Mouse (Mus musculus): ENCODE measurements around the gene Htt. TPM values are rescaled to one million over a fixed set of nuclear protein-coding genes. Genes with fewer than 3 reads are reported as not detected.
A peak's percentile ranks its signal among the peaks of the same experiment; 100 is the strongest.

Htt gene
- total and polyA plus RNA-seq, 2 experiments from 2014 or later = 2.5 to 16.1 TPM

- Histone ChIP-seq H3K27me3 (ENCODE audit: control insufficient read depth, insufficient read depth, low read length) (no peaks in the 10 kb centered on the region), H3K4me1 (ENCODE audit: control insufficient read depth, insufficient read depth) (peaks cover 7% of the 10 kb centered on the region), H3K4me3 (ENCODE audit: low read depth, low read length) (no peak overlapping the region), H3K27ac (ENCODE audit: low read depth) (no peak overlapping the region), H3K36me3 (replicated peaks; ENCODE audit: control insufficient read depth, insufficient read depth, low read length) (no peaks in the 10 kb centered on the region), H3K9ac (replicated peaks; ENCODE audit: low read depth, low read length) (no peak overlapping the region), H3K4me2 (ENCODE audit: low read depth, low read length) (no peak overlapping the region), H3K9me3 (replicated peaks; ENCODE audit: control insufficient read depth, low read length) (no peaks in the 10 kb centered on the region)
- DNase-seq (ENCODE audit: low spot score) = no peak
- TF ChIP-seq CTCF (IDR thresholded peaks at IDR 0.05; ENCODE audit: low read depth) (no peak), EP300 (IDR thresholded peaks at IDR 0.05; ENCODE audit: low read depth) (no peak)
- no peak for ATAC-seq (ENCODE audit: insufficient read depth, low read depth)
- WGBS = 64% methylated on average over 1 of the region's 1 CpGs
Observed at GRCm38 (mm10) chr5:34758762-34759161, 2.8 kb upstream of the Htt start.

- DNase-seq (ENCODE audit: low spot score) = no peak
- H3K4me3 ChIP-seq (ENCODE audit: low read depth, low read length) = peak overlapping the region; percentile 81
- 1% methylated on average over 19 of the region's 19 CpGs for WGBS
- peak overlapping the region; percentile 90 for H3K27ac ChIP-seq (ENCODE audit: low read depth)
- H3K9me3 ChIP-seq (replicated peaks; ENCODE audit: control insufficient read depth, low read length) = no peaks in the 10 kb centered on the region
- H3K27me3 ChIP-seq (ENCODE audit: control insufficient read depth, insufficient read depth, low read length) = no peaks in the 10 kb centered on the region
- peak; percentile 15 for ATAC-seq (ENCODE audit: insufficient read depth, low read depth)
- peak overlapping the region; percentile 73 for H3K9ac ChIP-seq (replicated peaks; ENCODE audit: low read depth, low read length)
- H3K36me3 ChIP-seq (replicated peaks; ENCODE audit: control insufficient read depth, insufficient read depth, low read length) = no peaks in the 10 kb centered on the region
- peak overlapping the region; percentile 82 for H3K4me2 ChIP-seq (ENCODE audit: low read depth, low read length)
- peaks cover 7% of the 10 kb centered on the region for H3K4me1 ChIP-seq (ENCODE audit: control insufficient read depth, insufficient read depth)
- TF ChIP-seq EP300 (IDR thresholded peaks at IDR 0.05; ENCODE audit: low read depth) (no peak), CTCF (IDR thresholded peaks at IDR 0.05; ENCODE audit: low read depth) (no peak)
Observed at GRCm38 (mm10) chr5:34760850-34761508, 561 bp upstream of the Htt start.

GRCm38 (mm10) chr5:34761934-34762611, 533 bp downstream of the Htt start:
- peak overlapping the region; percentile 81 for H3K4me3 ChIP-seq (ENCODE audit: low read depth, low read length)
- peak overlapping the region; percentile 73 for H3K9ac ChIP-seq (replicated peaks; ENCODE audit: low read depth, low read length)
- 0% methylated on average over 40 of the region's 54 CpGs for WGBS
- H3K4me1 ChIP-seq (ENCODE audit: control insufficient read depth, insufficient read depth) = peaks cover 7% of the 10 kb centered on the region
- no peaks in the 10 kb centered on the region for H3K27me3 ChIP-seq (ENCODE audit: control insufficient read depth, insufficient read depth, low read length)
- peak overlapping the region; percentile 90 for H3K27ac ChIP-seq (ENCODE audit: low read depth)
- TF ChIP-seq CTCF (IDR thresholded peaks at IDR 0.05; ENCODE audit: low read depth) = no peak
- TF ChIP-seq EP300 (IDR thresholded peaks at IDR 0.05; ENCODE audit: low read depth) = no peak
- ATAC-seq (ENCODE audit: insufficient read depth, low read depth) = peak; percentile 36
- DNase-seq (ENCODE audit: low spot score) = peak; percentile 66
- H3K9me3 ChIP-seq (replicated peaks; ENCODE audit: control insufficient read depth, low read length) = no peaks in the 10 kb centered on the region
- peak overlapping the region; percentile 82 for H3K4me2 ChIP-seq (ENCODE audit: low read depth, low read length)
- no peaks in the 10 kb centered on the region for H3K36me3 ChIP-seq (replicated peaks; ENCODE audit: control insufficient read depth, insufficient read depth, low read length)

DNA sequence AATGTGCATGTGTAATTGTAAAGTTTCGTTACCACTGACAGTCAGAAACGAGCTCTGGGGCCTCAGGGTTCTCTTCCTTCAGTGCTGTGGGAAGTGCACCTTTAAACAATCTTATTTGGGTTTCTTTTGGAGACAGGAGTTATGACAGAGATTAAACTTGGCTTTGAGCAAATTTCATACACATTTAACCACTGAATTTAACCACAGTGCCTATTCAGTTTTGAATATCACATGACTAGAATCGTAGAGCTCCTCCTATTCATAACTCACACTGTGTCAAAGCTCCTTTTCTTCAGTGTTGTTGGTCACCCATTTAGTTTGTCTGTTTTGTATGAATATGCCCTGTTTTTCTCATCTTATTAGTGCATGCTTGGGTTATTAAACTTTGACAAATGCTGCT, 10.3 kb downstream of the Htt start:
- H3K4me3 ChIP-seq (ENCODE audit: low read depth, low read length) = no peak overlapping the region
- no peak overlapping the region for H3K9ac ChIP-seq (replicated peaks; ENCODE audit: low read depth, low read length)
- no peaks in the 10 kb centered on the region for H3K4me1 ChIP-seq (ENCODE audit: control insufficient read depth, insufficient read depth)
- H3K27me3 ChIP-seq (ENCODE audit: control insufficient read depth, insufficient read depth, low read length) = no peaks in the 10 kb centered on the region
- no peaks in the 10 kb centered on the region for H3K36me3 ChIP-seq (replicated peaks; ENCODE audit: control insufficient read depth, insufficient read depth, low read length)
- ATAC-seq (ENCODE audit: insufficient read depth, low read depth) = no peak
- TF ChIP-seq CTCF (IDR thresholded peaks at IDR 0.05; ENCODE audit: low read depth) (no peak), EP300 (IDR thresholded peaks at IDR 0.05; ENCODE audit: low read depth) (no peak)
- H3K9me3 ChIP-seq (replicated peaks; ENCODE audit: control insufficient read depth, low read length) = no peaks in the 10 kb centered on the region
- no peak overlapping the region for H3K4me2 ChIP-seq (ENCODE audit: low read depth, low read length)
- WGBS = 92% methylated on average over 3 of the region's 3 CpGs
- H3K27ac ChIP-seq (ENCODE audit: low read depth) = no peak overlapping the region
- DNase-seq (ENCODE audit: low spot score) = no peak

GRCm38 (mm10) chr5:34772696-34773245, 11.2 kb downstream of the Htt start:
- H3K9ac ChIP-seq (replicated peaks; ENCODE audit: low read depth, low read length) = no peak overlapping the region
- WGBS = 80% methylated on average over 4 of the region's 4 CpGs
- ATAC-seq (ENCODE audit: insufficient read depth, low read depth) = no peak
- no peak overlapping the region for H3K4me2 ChIP-seq (ENCODE audit: low read depth, low read length)
- H3K4me3 ChIP-seq (ENCODE audit: low read depth, low read length) = no peak overlapping the region
- no peaks in the 10 kb centered on the region for H3K4me1 ChIP-seq (ENCODE audit: control insufficient read depth, insufficient read depth)
- H3K27me3 ChIP-seq (ENCODE audit: control insufficient read depth, insufficient read depth, low read length) = no peaks in the 10 kb centered on the region
- H3K36me3 ChIP-seq (replicated peaks; ENCODE audit: control insufficient read depth, insufficient read depth, low read length) = no peaks in the 10 kb centered on the region
- no peak overlapping the region for H3K27ac ChIP-seq (ENCODE audit: low read depth)
- no peak for TF ChIP-seq CTCF (IDR thresholded peaks at IDR 0.05; ENCODE audit: low read depth)
- no peak for TF ChIP-seq EP300 (IDR thresholded peaks at IDR 0.05; ENCODE audit: low read depth)
- DNase-seq (ENCODE audit: low spot score) = no peak
- H3K9me3 ChIP-seq (replicated peaks; ENCODE audit: control insufficient read depth, low read length) = no peaks in the 10 kb centered on the region

Data from heart, postnatal 0 days (tissue).